Mouse (Mus musculus): ENCODE results near the gene Ptpn7. TPM values are rescaled to one million over a fixed set of nuclear protein-coding genes. Genes with fewer than 3 reads are reported as not detected.
"Not testable (repeated sequence)": the region's sequence is repeated elsewhere in the genome, so short reads cannot be mapped to it uniquely, and the experiment has no call there.

The Ptpn7 gene
- polyA plus RNA-seq, 1 experiment from 2014 or later, result 0.62 TPM

- no peak overlapping the region for H3K4me2 ChIP-seq (ENCODE audit: low read length)
- DNase-seq (no peak), ATAC-seq (ENCODE audit: low FRiP score, low TSS enrichment) (no peak)
- no peaks in the 10 kb centered on the region for H3K9me3 ChIP-seq (ENCODE audit: control insufficient read depth, low read length)
- WGBS, result 81% methylated on average over 8 of the region's 8 CpGs
- no peaks in the 10 kb centered on the region for H3K4me1 ChIP-seq (ENCODE audit: control insufficient read depth, insufficient read depth, low read length)
- no peak overlapping the region for H3K9ac ChIP-seq (replicated peaks; ENCODE audit: low read length)
- no peaks in the 10 kb centered on the region for H3K36me3 ChIP-seq (ENCODE audit: control insufficient read depth, insufficient read depth, low read length)
- H3K27ac ChIP-seq (replicated peaks; ENCODE audit: low read depth, low read length), result no peak overlapping the region
- H3K27me3 ChIP-seq (ENCODE audit: control insufficient read depth, insufficient read depth, low read length), result no peaks in the 10 kb centered on the region
- no peak overlapping the region for H3K4me3 ChIP-seq (replicated peaks; ENCODE audit: low read depth, low read length)
These were observed 49.6 kb downstream of the Ptpn7 start for GRCm38 (mm10) chr1:135181880-135182623.

DNA sequence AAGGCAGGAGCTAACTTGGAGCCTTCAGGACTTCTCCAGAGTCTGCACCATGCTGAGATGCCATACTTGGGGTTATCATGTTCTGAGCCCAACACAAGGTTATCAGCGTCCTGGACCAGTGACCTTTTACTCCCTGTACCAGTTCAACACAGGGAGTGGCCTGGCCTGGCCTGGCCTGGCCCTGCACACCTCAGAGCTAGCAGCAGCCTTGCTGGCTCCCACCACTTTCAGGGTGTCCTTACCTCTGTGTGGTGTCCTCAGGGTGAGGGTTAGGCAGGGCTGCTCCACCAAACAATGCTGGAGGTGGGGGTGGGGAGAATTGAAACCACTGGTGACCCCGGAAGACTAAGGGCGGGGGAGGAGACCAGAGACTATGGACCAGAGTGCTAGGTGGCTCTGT, 50.5 kb downstream of the Ptpn7 start:
- Histone ChIP-seq H3K9ac (replicated peaks; ENCODE audit: low read length) (no peak overlapping the region), H3K27me3 (ENCODE audit: control insufficient read depth, insufficient read depth, low read length) (no peaks in the 10 kb centered on the region), H3K4me3 (replicated peaks; ENCODE audit: low read depth, low read length) (no peak overlapping the region), H3K4me1 (ENCODE audit: control insufficient read depth, insufficient read depth, low read length) (no peaks in the 10 kb centered on the region), H3K4me2 (ENCODE audit: low read length) (no peak overlapping the region), H3K27ac (replicated peaks; ENCODE audit: low read depth, low read length) (no peak overlapping the region), H3K9me3 (ENCODE audit: control insufficient read depth, low read length) (no peaks in the 10 kb centered on the region), H3K36me3 (ENCODE audit: control insufficient read depth, insufficient read depth, low read length) (no peaks in the 10 kb centered on the region)
- ATAC-seq (ENCODE audit: low FRiP score, low TSS enrichment), result no peak
- DNase-seq, result no peak
- 69% methylated on average over 3 of the region's 3 CpGs for WGBS

DNA sequence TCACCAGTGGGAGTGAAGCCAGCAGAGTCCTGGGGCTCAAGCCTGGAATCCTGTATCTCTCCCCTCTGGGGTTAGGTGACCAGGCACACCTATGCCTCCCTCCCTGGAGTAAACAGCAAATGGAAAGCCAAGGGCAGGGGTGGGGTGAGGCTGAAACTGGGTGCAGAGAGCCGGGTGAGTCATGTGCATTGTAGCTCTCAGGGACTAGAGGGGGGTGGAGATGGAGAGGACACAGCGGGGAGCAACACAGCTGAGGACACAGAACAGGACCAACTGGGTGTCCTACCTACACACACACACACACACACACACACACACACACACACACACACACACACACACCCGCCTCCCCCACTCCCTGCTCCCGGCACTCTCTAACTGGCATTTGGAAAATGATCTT, 50.9 kb downstream of the Ptpn7 start:
- Histone ChIP-seq H3K36me3 (ENCODE audit: control insufficient read depth, insufficient read depth, low read length) (no peaks in the 10 kb centered on the region), H3K9ac (replicated peaks; ENCODE audit: low read length) (no peak overlapping the region), H3K4me1 (ENCODE audit: control insufficient read depth, insufficient read depth, low read length) (no peaks in the 10 kb centered on the region), H3K4me2 (ENCODE audit: low read length) (no peak overlapping the region), H3K27ac (replicated peaks; ENCODE audit: low read depth, low read length) (no peak overlapping the region), H3K27me3 (ENCODE audit: control insufficient read depth, insufficient read depth, low read length) (no peaks in the 10 kb centered on the region), H3K9me3 (ENCODE audit: control insufficient read depth, low read length) (no peaks in the 10 kb centered on the region), H3K4me3 (replicated peaks; ENCODE audit: low read depth, low read length) (no peak overlapping the region)
- 83% methylated on average over 3 of the region's 4 CpGs for WGBS
- ATAC-seq (ENCODE audit: low FRiP score, low TSS enrichment), result no peak
- no peak for DNase-seq

DNA sequence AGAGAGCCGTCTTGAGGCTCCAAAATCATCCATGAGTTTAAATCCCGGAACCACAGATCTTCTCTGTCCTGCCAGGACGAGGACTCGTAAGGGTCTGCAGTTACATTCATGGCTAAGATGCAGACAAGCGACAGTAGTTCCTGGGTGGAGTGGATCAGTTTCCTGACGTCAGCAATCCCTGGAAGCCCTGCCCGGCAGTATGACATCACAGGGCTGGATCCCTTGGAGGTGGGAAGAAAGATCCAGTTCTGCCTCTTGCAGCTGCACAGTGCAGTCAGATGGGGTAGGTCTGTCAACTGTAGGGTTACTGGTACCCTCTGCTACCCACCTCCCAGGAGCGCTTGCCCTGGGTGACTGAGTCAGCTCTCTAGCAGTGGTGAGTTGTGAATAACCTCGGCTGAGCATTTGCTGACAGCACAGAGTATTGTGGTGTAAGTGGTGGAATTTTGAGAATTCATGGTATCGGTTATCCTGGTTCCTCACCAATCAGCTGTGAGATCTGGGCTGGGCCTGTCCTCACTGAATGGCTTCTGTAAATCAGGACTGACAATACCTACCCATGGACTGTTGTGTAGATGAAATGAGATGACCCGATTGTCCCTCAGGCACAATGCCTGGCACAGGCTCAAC, 51.6 kb downstream of the Ptpn7 start:
- H3K4me1 ChIP-seq (ENCODE audit: control insufficient read depth, insufficient read depth, low read length), result no peaks in the 10 kb centered on the region
- DNase-seq, result no peak

GRCm38 (mm10) chr1:135185936-135186335, 53.4 kb downstream of the Ptpn7 start:
- Histone ChIP-seq H3K27ac (replicated peaks; ENCODE audit: low read depth, low read length) (no peak overlapping the region), H3K9me3 (ENCODE audit: control insufficient read depth, low read length) (no peaks in the 10 kb centered on the region), H3K9ac (replicated peaks; ENCODE audit: low read length) (no peak overlapping the region), H3K36me3 (ENCODE audit: control insufficient read depth, insufficient read depth, low read length) (no peaks in the 10 kb centered on the region), H3K4me2 (ENCODE audit: low read length) (no peak overlapping the region), H3K4me1 (ENCODE audit: control insufficient read depth, insufficient read depth, low read length) (no peaks in the 10 kb centered on the region), H3K4me3 (replicated peaks; ENCODE audit: low read depth, low read length) (no peak overlapping the region), H3K27me3 (ENCODE audit: control insufficient read depth, insufficient read depth, low read length) (no peaks in the 10 kb centered on the region)
- no peak for ATAC-seq (ENCODE audit: low FRiP score, low TSS enrichment)
- DNase-seq, result no peak
- WGBS, result 25% methylated on average over 5 of the region's 5 CpGs

More for the DNA sequence above, 51.6 kb downstream of the Ptpn7 start:
- Histone ChIP-seq H3K27me3 (ENCODE audit: control insufficient read depth, insufficient read depth, low read length) (no peaks in the 10 kb centered on the region), H3K36me3 (ENCODE audit: control insufficient read depth, insufficient read depth, low read length) (no peaks in the 10 kb centered on the region), H3K9ac (replicated peaks; ENCODE audit: low read length) (no peak overlapping the region), H3K9me3 (ENCODE audit: control insufficient read depth, low read length) (no peaks in the 10 kb centered on the region), H3K4me3 (replicated peaks; ENCODE audit: low read depth, low read length) (no peak overlapping the region), H3K4me2 (ENCODE audit: low read length) (no peak overlapping the region), H3K27ac (replicated peaks; ENCODE audit: low read depth, low read length) (no peak overlapping the region)
- no peak for ATAC-seq (ENCODE audit: low FRiP score, low TSS enrichment)
- 80% methylated on average over 11 of the region's 11 CpGs for WGBS

DNA sequence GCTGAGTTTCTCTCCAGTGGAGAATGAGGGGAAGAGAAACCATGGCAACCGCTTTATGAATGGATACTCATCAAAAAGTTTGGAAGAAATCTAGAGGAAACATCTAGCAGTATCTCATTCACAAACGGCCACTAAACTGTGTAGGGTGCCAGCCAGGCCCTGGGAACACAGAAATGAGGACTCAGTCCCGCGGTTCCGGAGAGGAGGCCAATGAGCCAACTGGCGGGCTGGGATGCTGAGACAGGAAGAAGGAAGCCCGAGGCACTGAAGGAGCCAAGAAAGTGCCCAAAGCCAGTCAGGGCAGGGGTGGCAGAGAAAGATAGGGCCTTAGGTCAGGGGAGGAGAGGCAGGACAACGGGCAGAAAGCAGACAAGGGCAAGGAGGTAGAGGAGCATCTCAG, 53.9 kb downstream of the Ptpn7 start:
- WGBS, result 34% methylated on average over 8 of the region's 8 CpGs
- no peak for DNase-seq
- no peak overlapping the region for H3K4me2 ChIP-seq (ENCODE audit: low read length)

DNA sequence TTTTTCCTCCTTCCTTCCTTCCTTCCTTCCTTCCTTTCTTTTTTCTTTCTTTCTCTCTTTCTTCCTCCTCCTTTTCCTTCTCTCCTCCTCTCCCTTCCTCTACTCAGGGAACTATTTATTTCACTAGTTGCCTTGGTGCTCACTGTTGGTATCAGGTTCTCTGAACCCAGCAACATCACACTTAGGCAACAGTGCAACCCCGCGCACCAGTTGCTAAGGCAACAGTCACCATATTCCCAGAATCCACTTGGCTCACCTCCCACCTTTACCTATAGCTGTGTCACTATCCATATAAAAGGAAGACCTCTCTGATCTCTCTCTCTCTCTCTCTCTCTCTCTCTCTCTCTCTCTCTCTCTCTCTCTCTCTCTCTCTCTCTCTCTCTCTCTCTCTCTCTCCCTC, 54.5 kb downstream of the Ptpn7 start:
- H3K36me3 ChIP-seq (ENCODE audit: control insufficient read depth, insufficient read depth, low read length); H3K9ac ChIP-seq (replicated peaks; ENCODE audit: low read length); H3K4me3 ChIP-seq (replicated peaks; ENCODE audit: low read depth, low read length); H3K27ac ChIP-seq (replicated peaks; ENCODE audit: low read depth, low read length); ATAC-seq (ENCODE audit: low FRiP score, low TSS enrichment); DNase-seq; H3K4me1 ChIP-seq (ENCODE audit: control insufficient read depth, insufficient read depth, low read length); H3K9me3 ChIP-seq (ENCODE audit: control insufficient read depth, low read length); H3K4me2 ChIP-seq (ENCODE audit: low read length); H3K27me3 ChIP-seq (ENCODE audit: control insufficient read depth, insufficient read depth, low read length): not testable (repeated sequence)
- WGBS, result 33% methylated on average over 2 of the region's 2 CpGs

More for the DNA sequence above, 53.9 kb downstream of the Ptpn7 start:
- Histone ChIP-seq H3K27ac (replicated peaks; ENCODE audit: low read depth, low read length) (no peak overlapping the region), H3K36me3 (ENCODE audit: control insufficient read depth, insufficient read depth, low read length) (no peaks in the 10 kb centered on the region), H3K4me1 (ENCODE audit: control insufficient read depth, insufficient read depth, low read length) (no peaks in the 10 kb centered on the region), H3K9ac (replicated peaks; ENCODE audit: low read length) (no peak overlapping the region), H3K27me3 (ENCODE audit: control insufficient read depth, insufficient read depth, low read length) (no peaks in the 10 kb centered on the region), H3K9me3 (ENCODE audit: control insufficient read depth, low read length) (no peaks in the 10 kb centered on the region), H3K4me3 (replicated peaks; ENCODE audit: low read depth, low read length) (no peak overlapping the region)
- ATAC-seq (ENCODE audit: low FRiP score, low TSS enrichment), result no peak

GRCm38 (mm10) chr1:135188197-135188596, 55.7 kb downstream of the Ptpn7 start:
- Histone ChIP-seq H3K27ac (replicated peaks; ENCODE audit: low read depth, low read length) (no peak overlapping the region), H3K4me3 (replicated peaks; ENCODE audit: low read depth, low read length) (no peak overlapping the region), H3K36me3 (ENCODE audit: control insufficient read depth, insufficient read depth, low read length) (no peaks in the 10 kb centered on the region), H3K27me3 (ENCODE audit: control insufficient read depth, insufficient read depth, low read length) (no peaks in the 10 kb centered on the region), H3K4me1 (ENCODE audit: control insufficient read depth, insufficient read depth, low read length) (no peaks in the 10 kb centered on the region), H3K9me3 (ENCODE audit: control insufficient read depth, low read length) (no peaks in the 10 kb centered on the region), H3K9ac (replicated peaks; ENCODE audit: low read length) (no peak overlapping the region), H3K4me2 (ENCODE audit: low read length) (no peak overlapping the region)
- 8% methylated on average over 3 of the region's 3 CpGs for WGBS
- ATAC-seq (ENCODE audit: low FRiP score, low TSS enrichment) (no peak), DNase-seq (peak; percentile 65)

DNA sequence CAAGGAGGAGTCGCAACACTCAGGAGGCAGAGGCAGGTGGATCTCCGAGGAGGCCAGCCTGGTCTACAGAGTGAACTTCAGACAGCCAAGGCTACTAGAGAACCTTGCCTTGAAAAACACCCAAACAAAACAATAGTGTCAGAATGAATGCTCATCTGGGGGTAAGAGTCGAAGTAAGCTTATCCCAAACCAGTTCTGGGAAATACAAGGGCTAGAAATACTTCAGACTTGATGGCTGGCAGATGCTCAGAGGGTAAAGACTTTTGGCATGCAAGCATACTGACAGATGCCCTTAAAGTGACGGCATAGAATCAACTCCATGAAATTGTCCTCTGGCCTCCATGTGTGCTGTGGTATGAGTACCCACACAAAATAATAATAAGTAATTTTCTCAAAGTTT, 56.7 kb downstream of the Ptpn7 start:
- Histone ChIP-seq H3K36me3 (ENCODE audit: control insufficient read depth, insufficient read depth, low read length) (no peaks in the 10 kb centered on the region), H3K4me2 (ENCODE audit: low read length) (no peak overlapping the region), H3K9me3 (ENCODE audit: control insufficient read depth, low read length) (no peaks in the 10 kb centered on the region), H3K27ac (replicated peaks; ENCODE audit: low read depth, low read length) (no peak overlapping the region), H3K9ac (replicated peaks; ENCODE audit: low read length) (no peak overlapping the region), H3K4me3 (replicated peaks; ENCODE audit: low read depth, low read length) (no peak overlapping the region), H3K4me1 (ENCODE audit: control insufficient read depth, insufficient read depth, low read length) (no peaks in the 10 kb centered on the region), H3K27me3 (ENCODE audit: control insufficient read depth, insufficient read depth, low read length) (no peaks in the 10 kb centered on the region)
- ATAC-seq (ENCODE audit: low FRiP score, low TSS enrichment) (no peak), DNase-seq (no peak)
- WGBS, result 94% methylated on average over 4 of the region's 4 CpGs
